Comparison of ENCODE assay signal across 9 mouse cellular contexts in genomic region chr2:103084451-103084850, GRCm38 (mm10). TPM values are rescaled to one million over a fixed set of nuclear protein-coding genes. Genes with fewer than 3 reads are reported as not detected.
DNase-seq lines count a peak whose midpoint lies in the region; ATAC-seq and TF ChIP-seq lines count a peak whose summit lies in the region.
"Had no signal": no experiment of that assay in that cellular context is flagged by ENCODE, and none has a peak within 500 bp of the region (broad histone marks: within the 10 kb centered on the region; RNA-seq: fewer than 3 reads in every experiment).

No protein-coding gene starts in this region.

- H3K36me3 ChIP-seq in forebrain, embryonic 16.5 days (ENCODE audit: control insufficient read depth, insufficient read depth), result peaks cover 6% of the 10 kb centered on the region; the same call in 1 of the 2 replicates
- peaks cover 21% of the 10 kb centered on the region for H3K36me3 ChIP-seq in forebrain, embryonic 10.5 days (replicated peaks)
- peaks cover 21% of the 10 kb centered on the region for H3K36me3 ChIP-seq in liver, adult 2 months (ENCODE audit: control insufficient read depth, insufficient read depth, low read length)
- H3K36me3 ChIP-seq in liver, embryonic 12.5 days, result peaks cover 45% of the 10 kb centered on the region
- H3K36me3 ChIP-seq in CH12.LX (replicated peaks in 1 of 2; ENCODE audit: control insufficient read depth in 1 of 2, insufficient read depth in 1 of 2, low read length in 1 of 2), result peaks cover 44 to 77% of the 10 kb centered on the region in 2 experiments

- H3K4me2 ChIP-seq in forebrain, embryonic 16.5 days (ENCODE audit: low read length), result no peak overlapping the region
- H3K4me2 ChIP-seq in liver, embryonic 12.5 days, result no peak overlapping the region
- H3K4me2 ChIP-seq in CH12.LX (ENCODE audit: insufficient read depth, low read depth, poor library complexity, severe bottlenecking), result no peak overlapping the region
- H3K4me2 ChIP-seq: heart, embryonic 13.5 days had no signal

- in situ Hi-C loops in CH12.LX (cut with MboI; ENCODE audit: low pct_ligation_motif_present, low pct_unique_long_range_greater_than_20kb, low sequenced_read_pairs), result loop anchor here (10.0 kb wide), 1 partner anchor 400 kb away; no protein-coding TSS in a partner anchor

- H3K79me2 ChIP-seq in liver, adult 2 months (ENCODE audit: control insufficient read depth, insufficient read depth, low read length), result peaks cover 3% of the 10 kb centered on the region; the same call in 1 of the 2 replicates
- peaks cover 15% of the 10 kb centered on the region for H3K79me2 ChIP-seq in CH12.LX (replicated peaks; ENCODE audit: control insufficient read depth, extremely low read depth, insufficient read depth, poor library complexity, severe bottlenecking)

- no peak overlapping the region for H3K27ac ChIP-seq in forebrain, embryonic 16.5 days (ENCODE audit: low read length)
- H3K27ac ChIP-seq in forebrain, embryonic 10.5 days, result no peak overlapping the region
- no peak overlapping the region for H3K27ac ChIP-seq in liver, adult 2 months (replicated peaks; ENCODE audit: insufficient read depth, low read depth, low read length)
- no peak overlapping the region for H3K27ac ChIP-seq in liver, embryonic 12.5 days
- H3K27ac ChIP-seq in CH12.LX (ENCODE audit: insufficient read depth, low read depth), result no peak overlapping the region
- H3K27ac ChIP-seq: heart, embryonic 13.5 days had no signal

- TF ChIP-seq POLR2A in liver, adult 2 months (IDR thresholded peaks at IDR 0.05; ENCODE audit: extremely low read depth, insufficient read depth, low read length), result no peak
- no peak for TF ChIP-seq POLR2A in CH12.LX (IDR thresholded peaks at IDR 0.05; ENCODE audit: low read depth, low read length)

- peak; percentile 14; the same call in 1 of the 2 replicates for ATAC-seq in forebrain, embryonic 16.5 days
- ATAC-seq in liver, embryonic 12.5 days, result no peak

- WGBS in forebrain, embryonic 16.5 days, result 56% methylated on average over 5 of the region's 5 CpGs
- WGBS in forebrain, embryonic 10.5 days, result 74% methylated on average over 5 of the region's 5 CpGs
- WGBS in liver, adult 2 months, result 35% methylated on average over 5 of the region's 5 CpGs
- WGBS in liver, embryonic 12.5 days (ENCODE audit: insufficient replicate concordance), result 55% methylated on average over 5 of the region's 5 CpGs

- TF ChIP-seq RAD21 in CH12.LX (IDR thresholded peaks at IDR 0.05; ENCODE audit: low read depth, low read length), result peak; percentile 84

- H3K27me3 ChIP-seq in forebrain, embryonic 16.5 days (replicated peaks; ENCODE audit: control insufficient read depth, insufficient read depth, low read length), result no peaks in the 10 kb centered on the region
- no peaks in the 10 kb centered on the region for H3K27me3 ChIP-seq in forebrain, embryonic 10.5 days (ENCODE audit: poor library complexity, severe bottlenecking)
- no peaks in the 10 kb centered on the region for H3K27me3 ChIP-seq in liver, adult 2 months (ENCODE audit: control insufficient read depth, insufficient read depth, low read length)
- H3K27me3 ChIP-seq in liver, embryonic 12.5 days (replicated peaks), result no peaks in the 10 kb centered on the region
- no peaks in the 10 kb centered on the region for H3K27me3 ChIP-seq in CH12.LX (replicated peaks)
- H3K27me3 ChIP-seq: heart, embryonic 13.5 days had no signal

- H3K4me1 ChIP-seq in forebrain, embryonic 16.5 days (replicated peaks; ENCODE audit: control insufficient read depth, insufficient read depth, low read length), result no peaks in the 10 kb centered on the region
- H3K4me1 ChIP-seq in forebrain, embryonic 10.5 days, result 0 out of 2 replicates have a peak, but pooled peaks cover 3% of the 10 kb centered on the region
- H3K4me1 ChIP-seq in liver, adult 2 months (ENCODE audit: control insufficient read depth, insufficient read depth, low read length), result peaks cover 17% of the 10 kb centered on the region
- H3K4me1 ChIP-seq in liver, embryonic 12.5 days, result 0 out of 2 replicates have a peak, but pooled peaks cover 3% of the 10 kb centered on the region
- peaks cover 0 to 43% of the 10 kb centered on the region in 2 experiments; a peak in 2 of 4 replicates for H3K4me1 ChIP-seq in CH12.LX (ENCODE audit: control insufficient read depth in 1 of 2, insufficient read depth in 2 of 2)

- DNase-seq in forebrain, embryonic 10.5 days (ENCODE audit: extremely low spot score, low spot score), result no peak
- peak; percentile 36 for DNase-seq in liver, adult 2 months (ENCODE audit: extremely low read depth, low read depth, low spot score)
- peak; percentile 48 for DNase-seq in CH12.LX (ENCODE audit: extremely low read depth)
- peak; percentile 12 for DNase-seq in forelimb bud, embryonic 11.5 days (ENCODE audit: low read depth, low spot score)
- DNase-seq in frontal cortex, postnatal 25 days (ENCODE audit: low spot score in 2 of 2), result no peak
- DNase-seq in gastrocnemius, postnatal 10 days, result no peak

- H3K9me3 ChIP-seq in forebrain, embryonic 16.5 days (ENCODE audit: control insufficient read depth, low read length), result no peaks in the 10 kb centered on the region
- no peaks in the 10 kb centered on the region for H3K9me3 ChIP-seq in forebrain, embryonic 10.5 days
- H3K9me3 ChIP-seq in liver, embryonic 12.5 days (replicated peaks), result 0 out of 2 replicates have a peak, but pooled peaks cover 3% of the 10 kb centered on the region
- H3K9me3 ChIP-seq in CH12.LX (replicated peaks; ENCODE audit: low read length), result peaks cover 2% of the 10 kb centered on the region
- H3K9me3 ChIP-seq: heart, embryonic 13.5 days had no signal

- H3K4me3 ChIP-seq in forebrain, embryonic 16.5 days (replicated peaks; ENCODE audit: low read length), result no peak overlapping the region
- H3K4me3 ChIP-seq in forebrain, embryonic 10.5 days, result no peak overlapping the region
- H3K4me3 ChIP-seq in liver, adult 2 months (ENCODE audit: insufficient read depth, low read depth, low read length), result no peak overlapping the region
- no peak overlapping the region for H3K4me3 ChIP-seq in liver, embryonic 12.5 days
- H3K4me3 ChIP-seq in CH12.LX (replicated peaks in 1 of 3; ENCODE audit: low read depth in 2 of 3, low read length in 2 of 3, poor library complexity in 1 of 3), result no peak overlapping the region
- H3K4me3 ChIP-seq: heart, embryonic 13.5 days had no signal

- no peak for TF ChIP-seq EP300 in CH12.LX (IDR thresholded peaks at IDR 0.05; ENCODE audit: low read length)

- H3K9ac ChIP-seq in forebrain, embryonic 16.5 days (replicated peaks; ENCODE audit: low read depth, low read length), result no peak overlapping the region
- no peak overlapping the region for H3K9ac ChIP-seq in liver, adult 2 months (ENCODE audit: low read depth, low read length)
- H3K9ac ChIP-seq in liver, embryonic 12.5 days, result no peak overlapping the region
- no peak overlapping the region for H3K9ac ChIP-seq in CH12.LX (ENCODE audit: insufficient read depth, low read depth)
- H3K9ac ChIP-seq: heart, embryonic 13.5 days had no signal

- TF ChIP-seq CTCF in liver, adult 2 months (IDR thresholded peaks at IDR 0.05; ENCODE audit: low read depth, low read length), result no peak; the same call in 1 of the 2 replicates
- TF ChIP-seq CTCF in CH12.LX (conservative IDR thresholded peaks at IDR 0.05 in 1 of 2, IDR thresholded peaks at IDR 0.05 in 1 of 2; ENCODE audit: low read depth in 2 of 2, low read length in 2 of 2), result peak in 1 of 2 experiments; percentile 78; a peak in 3 of 4 replicates

- dilution Hi-C loops in CH12.LX (cut with MboI; ENCODE audit: extremely low pct_ligation_motif_present, extremely low pct_unique_long_range_greater_than_20kb, low sequenced_read_pairs), result no loop called here

TF ChIP-seq in CH12.LX, 34 proteins besides CTCF, POLR2A, EP300 and RAD21 (continues in another document):
- TF ChIP-seq MAZ (IDR thresholded peaks at IDR 0.05; ENCODE audit: low read depth, low read length) (no peak), MAFK (IDR thresholded peaks at IDR 0.05; ENCODE audit: insufficient replicate concordance, low read length) (no peak), UBTF (IDR thresholded peaks at IDR 0.05; ENCODE audit: low read depth, low read length) (no peak), CHD2 (IDR thresholded peaks at IDR 0.05; ENCODE audit: low read length) (no peak), RCOR1 (conservative IDR thresholded peaks at IDR 0.05; ENCODE audit: low read depth, low read length) (no peak), ZNF384 (IDR thresholded peaks at IDR 0.05; ENCODE audit: low read depth, low read length) (no peak), NRF1 (IDR thresholded peaks at IDR 0.05; ENCODE audit: low read depth, low read length) (no peak), GABPA (IDR thresholded peaks at IDR 0.05; ENCODE audit: insufficient replicate concordance, low read depth, low read length) (no peak), SIN3A (IDR thresholded peaks at IDR 0.05; ENCODE audit: low read length) (no peak), HCFC1 (IDR thresholded peaks at IDR 0.05; ENCODE audit: low read depth, low read length) (no peak), USF1 (IDR thresholded peaks at IDR 0.05; ENCODE audit: low read depth, low read length) (no peak), JUN (IDR thresholded peaks at IDR 0.05; ENCODE audit: insufficient read depth, low read depth, low read length) (no peak), TCF12 (IDR thresholded peaks at IDR 0.05; ENCODE audit: low read depth, low read length) (no peak), MAX (IDR thresholded peaks at IDR 0.05; ENCODE audit: low read length) (no peak)

RNA-seq across cellular contexts. Expression of gene Apip, which starts 11.0 kb away (rescaled TPM):
- 44.9 and 48.3 TPM in 2 replicates for polyA plus RNA-seq in forebrain, embryonic 16.5 days (2015; fragmentation: Nextera tagmentation; extraction: Ambion mirVana)
- 57.7 and 61.9 TPM in 2 replicates for polyA plus RNA-seq in forebrain, embryonic 10.5 days (2016; fragmentation: Nextera tagmentation; extraction: Ambion mirVana)
- total RNA-seq in liver, adult 2 months (2014; rRNA removed), result 22.5 and 30.3 TPM in 2 replicates
- 12.5 and 13.6 TPM in 2 replicates for polyA plus RNA-seq in liver, adult 2 months (2012; rRNA removed)
- polyA plus RNA-seq in liver, embryonic 12.5 days (2016; fragmentation: Nextera tagmentation; extraction: Ambion mirVana), result 45.5 and 49.7 TPM in 2 replicates
- total RNA-seq in CH12.LX (2012; rRNA removed) (111 and 126 TPM in 2 replicates), CH12.LX (2014; rRNA removed) (222 and 233 TPM in 2 replicates)
- 142 and 184 TPM in 2 replicates for polyA plus RNA-seq in CH12.LX (2012; ENCODE audit: insufficient read length, low read depth)
- total RNA-seq in gastrocnemius, postnatal 10 days (2021), result 10 to 100 TPM; 33.5 to 38.1 TPM

RNA-seq across cellular contexts. Expression of gene Pdhx, which starts 11.1 kb away (rescaled TPM):
- 61.0 and 63.5 TPM in 2 replicates for polyA plus RNA-seq in forebrain, embryonic 16.5 days (2015; fragmentation: Nextera tagmentation; extraction: Ambion mirVana)
- polyA plus RNA-seq in forebrain, embryonic 10.5 days (2016; fragmentation: Nextera tagmentation; extraction: Ambion mirVana), result 40.8 and 41.5 TPM in 2 replicates
- total RNA-seq in liver, adult 2 months (2014; rRNA removed), result 16.9 and 24.0 TPM in 2 replicates
- 18.4 and 19.2 TPM in 2 replicates for polyA plus RNA-seq in liver, adult 2 months (2012; rRNA removed)
- polyA plus RNA-seq in liver, embryonic 12.5 days (2016; fragmentation: Nextera tagmentation; extraction: Ambion mirVana), result 30.2 and 31.3 TPM in 2 replicates
- total RNA-seq in CH12.LX (2012; rRNA removed), result 66.9 and 78.9 TPM in 2 replicates
- 131 and 140 TPM in 2 replicates for total RNA-seq in CH12.LX (2014; rRNA removed)
- 97.4 and 104 TPM in 2 replicates for polyA plus RNA-seq in CH12.LX (2012; ENCODE audit: insufficient read length, low read depth)
- total RNA-seq in gastrocnemius, postnatal 10 days (2021), result 10 to 100 TPM; 63.9 to 79.0 TPM

Comparison
In these comparisons a context has a peak if more than half of its experiments do, and no peak if none do; other contexts are left out.
1. DNase-seq: peak in liver, adult 2 months (single experiment), CH12.LX (single experiment) and forelimb bud, embryonic 11.5 days (single experiment); none in forebrain, embryonic 10.5 days (single experiment), frontal cortex, postnatal 25 days (0 of 2) and gastrocnemius, postnatal 10 days (single experiment).